Mouse (Mus musculus): Measurements from ENCODE around the gene Sel1l. TPM values are rescaled to one million over a fixed set of nuclear protein-coding genes. Genes with fewer than 3 reads are reported as not detected.
A peak's percentile ranks its signal among the peaks of the same experiment; 100 is the strongest.

Gene Sel1l
- polyA plus RNA-seq, 1 experiment from 2014 or later = 66.7 TPM

DNA sequence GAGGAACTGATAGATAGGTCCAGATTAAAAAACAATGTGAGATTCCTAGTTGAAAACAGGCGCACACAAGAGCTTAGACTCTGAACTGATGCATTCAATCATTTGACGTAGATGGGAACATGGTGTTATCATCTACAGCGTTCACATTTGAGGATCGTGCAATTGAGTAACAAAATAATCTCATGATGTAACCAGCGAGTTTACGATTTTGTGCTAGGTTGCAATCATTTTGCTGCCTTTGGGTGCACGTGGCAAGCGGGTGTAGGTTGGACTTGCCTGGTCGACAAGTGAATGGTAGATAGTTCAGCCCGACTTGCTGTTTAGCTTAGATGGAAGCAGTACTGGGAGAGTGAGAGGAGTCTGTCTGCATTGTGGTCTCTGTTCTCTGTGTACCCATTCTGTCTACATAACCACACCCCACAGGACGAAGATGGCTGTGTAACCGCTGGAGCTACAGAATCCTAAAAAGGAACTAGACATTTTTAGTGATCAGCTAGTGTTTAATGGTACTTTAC lies 49.1 kb downstream of the Sel1l start:
- no peak overlapping the region for H3K4me3 ChIP-seq (replicated peaks; ENCODE audit: low read depth, low read length)
- no peaks in the 10 kb centered on the region for H3K9me3 ChIP-seq (replicated peaks; ENCODE audit: low read length)
- no peaks in the 10 kb centered on the region for H3K27me3 ChIP-seq (ENCODE audit: insufficient read depth, low read length)
- TF ChIP-seq CTCF (IDR thresholded peaks at IDR 0.05; ENCODE audit: low read depth) = no peak
- 75% methylated on average over 12 of the region's 12 CpGs for WGBS
- no peaks in the 10 kb centered on the region for H3K4me1 ChIP-seq (replicated peaks; ENCODE audit: insufficient read depth, low read length)
- H3K36me3 ChIP-seq (ENCODE audit: insufficient read depth, low read length) = no peaks in the 10 kb centered on the region
- no peak overlapping the region for H3K27ac ChIP-seq
- DNase-seq (ENCODE audit: low spot score) (no peak), ATAC-seq (replicated peaks; ENCODE audit: low FRiP score, low read depth) (no peak)
- H3K9ac ChIP-seq (ENCODE audit: low read depth, low read length) = no peak overlapping the region
- no peak overlapping the region for H3K4me2 ChIP-seq (ENCODE audit: low read length)

DNA sequence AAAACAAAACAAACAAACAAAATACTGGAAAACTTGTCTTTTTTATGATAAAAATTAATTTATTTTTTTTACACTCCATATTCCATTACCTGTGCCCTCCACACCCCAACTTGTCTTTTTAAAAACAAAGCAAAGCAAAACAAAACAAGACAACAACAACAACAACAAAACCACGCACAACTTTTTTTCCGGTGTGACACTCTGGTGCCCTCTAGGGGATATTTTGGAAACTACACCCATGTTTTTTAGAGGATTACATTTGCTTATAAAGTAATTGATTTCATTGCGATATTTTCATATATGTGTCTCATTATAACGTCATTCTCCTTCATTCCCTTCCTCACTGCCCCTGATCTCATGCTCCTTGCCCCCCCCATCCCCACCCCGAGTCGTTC lies 49.6 kb downstream of the Sel1l start:
- Histone ChIP-seq H3K9ac (ENCODE audit: low read depth, low read length) (no peak overlapping the region), H3K9me3 (replicated peaks; ENCODE audit: low read length) (no peaks in the 10 kb centered on the region), H3K4me3 (replicated peaks; ENCODE audit: low read depth, low read length) (no peak overlapping the region), H3K4me1 (replicated peaks; ENCODE audit: insufficient read depth, low read length) (no peaks in the 10 kb centered on the region), H3K27ac (no peak overlapping the region), H3K36me3 (ENCODE audit: insufficient read depth, low read length) (no peaks in the 10 kb centered on the region), H3K4me2 (ENCODE audit: low read length) (no peak overlapping the region), H3K27me3 (ENCODE audit: insufficient read depth, low read length) (no peaks in the 10 kb centered on the region)
- WGBS = 19% methylated on average over 6 of the region's 6 CpGs
- TF ChIP-seq CTCF (IDR thresholded peaks at IDR 0.05; ENCODE audit: low read depth) = peak; percentile 93
- ATAC-seq (replicated peaks; ENCODE audit: low FRiP score, low read depth) (no peak), DNase-seq (ENCODE audit: low spot score) (peak; percentile 32)

DNA sequence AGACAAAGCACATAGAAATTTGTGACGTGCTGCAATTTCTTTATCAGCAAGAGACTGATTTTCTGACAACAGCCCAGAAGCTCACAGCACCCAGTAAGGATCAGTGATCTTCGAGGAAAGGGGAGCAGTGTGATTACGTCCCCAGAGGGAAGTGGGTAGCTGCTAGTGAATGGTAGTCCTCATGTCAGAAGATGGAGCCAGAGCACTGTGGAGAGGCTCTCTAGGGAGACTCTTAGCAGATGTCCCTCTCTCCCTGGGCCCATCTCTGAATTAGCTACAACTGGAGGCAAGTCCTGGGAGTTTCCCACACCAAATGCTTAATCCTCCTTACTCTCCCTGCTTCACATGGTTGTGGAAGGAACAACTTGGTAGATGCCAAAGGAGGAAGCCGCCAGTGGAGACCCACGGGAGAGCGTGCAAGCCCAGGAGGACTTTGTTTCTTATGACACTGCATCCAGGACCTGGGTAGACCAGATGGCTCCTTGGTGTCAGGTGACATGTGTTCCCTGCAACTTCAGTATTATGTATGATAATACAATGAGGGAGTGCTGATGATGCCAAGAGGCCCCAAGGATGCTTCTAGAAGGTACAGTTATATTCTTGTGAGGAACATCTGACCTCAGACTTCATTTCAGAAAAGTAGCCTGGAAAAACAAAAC lies 50.1 kb downstream of the Sel1l start:
- H3K4me3 ChIP-seq (replicated peaks; ENCODE audit: low read depth, low read length) = no peak overlapping the region
- DNase-seq (ENCODE audit: low spot score) (peak; percentile 20), ATAC-seq (replicated peaks; ENCODE audit: low FRiP score, low read depth) (peak; percentile 70)
- no peaks in the 10 kb centered on the region for H3K4me1 ChIP-seq (replicated peaks; ENCODE audit: insufficient read depth, low read length)
- no peaks in the 10 kb centered on the region for H3K36me3 ChIP-seq (ENCODE audit: insufficient read depth, low read length)
- no peaks in the 10 kb centered on the region for H3K27me3 ChIP-seq (ENCODE audit: insufficient read depth, low read length)
- no peak for TF ChIP-seq CTCF (IDR thresholded peaks at IDR 0.05; ENCODE audit: low read depth)
- H3K27ac ChIP-seq = no peak overlapping the region
- H3K9ac ChIP-seq (ENCODE audit: low read depth, low read length) = no peak overlapping the region
- 85% methylated on average over 6 of the region's 6 CpGs for WGBS
- H3K9me3 ChIP-seq (replicated peaks; ENCODE audit: low read length) = no peaks in the 10 kb centered on the region
- H3K4me2 ChIP-seq (ENCODE audit: low read length) = no peak overlapping the region

DNA sequence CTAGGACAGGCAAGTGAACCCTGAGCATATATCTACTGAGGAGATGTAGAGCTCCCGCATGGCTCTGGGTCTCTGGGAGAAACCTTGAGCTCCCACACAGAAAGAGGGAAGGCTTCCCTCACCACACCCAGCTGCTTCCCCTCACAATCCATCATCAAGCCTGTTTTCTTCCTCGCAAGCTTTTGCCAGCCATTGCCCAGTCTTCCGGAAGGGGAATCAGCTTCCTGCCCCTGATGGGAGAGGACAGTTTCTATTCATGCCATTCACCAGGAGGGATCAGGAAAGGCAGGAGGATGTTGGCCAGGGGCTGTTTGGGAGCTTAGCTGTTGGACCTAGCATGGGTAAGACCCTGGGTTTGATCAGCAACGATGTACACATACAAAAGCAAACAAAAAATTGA lies 52.2 kb downstream of the Sel1l start:
- H3K4me3 ChIP-seq (replicated peaks; ENCODE audit: low read depth, low read length) = no peak overlapping the region
- WGBS = 65% methylated on average over 4 of the region's 4 CpGs
- H3K9ac ChIP-seq (ENCODE audit: low read depth, low read length) = no peak overlapping the region
- TF ChIP-seq CTCF (IDR thresholded peaks at IDR 0.05; ENCODE audit: low read depth) = no peak
- DNase-seq (ENCODE audit: low spot score) = peak; percentile 36
- no peaks in the 10 kb centered on the region for H3K27me3 ChIP-seq (ENCODE audit: insufficient read depth, low read length)
- no peaks in the 10 kb centered on the region for H3K36me3 ChIP-seq (ENCODE audit: insufficient read depth, low read length)
- no peaks in the 10 kb centered on the region for H3K9me3 ChIP-seq (replicated peaks; ENCODE audit: low read length)
- no peak overlapping the region for H3K27ac ChIP-seq
- no peaks in the 10 kb centered on the region for H3K4me1 ChIP-seq (replicated peaks; ENCODE audit: insufficient read depth, low read length)
- no peak overlapping the region for H3K4me2 ChIP-seq (ENCODE audit: low read length)
- ATAC-seq (replicated peaks; ENCODE audit: low FRiP score, low read depth) = no peak

DNA sequence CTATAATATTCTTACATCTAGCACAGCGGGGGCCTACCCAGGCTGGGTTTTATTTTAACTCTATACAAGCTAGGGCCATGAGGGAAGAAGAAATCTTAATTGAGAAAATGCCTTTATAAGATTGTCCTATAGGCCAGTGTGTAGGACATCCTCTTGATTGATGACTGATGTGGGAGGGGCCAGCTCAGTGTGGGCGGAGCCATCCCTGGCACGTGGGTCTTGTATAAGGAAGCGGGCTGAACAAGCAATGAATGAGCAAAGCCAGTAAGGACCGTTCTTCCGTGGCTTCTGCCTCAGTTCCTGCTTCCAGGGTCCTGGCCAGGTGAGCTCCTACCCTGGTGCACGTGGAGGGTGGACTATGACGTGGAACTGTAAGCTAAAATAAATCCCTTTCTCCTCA lies 55.7 kb downstream of the Sel1l start:
- H3K27ac ChIP-seq = no peak overlapping the region
- H3K27me3 ChIP-seq (ENCODE audit: insufficient read depth, low read length) = no peaks in the 10 kb centered on the region
- H3K9ac ChIP-seq (ENCODE audit: low read depth, low read length) = no peak overlapping the region
- no peaks in the 10 kb centered on the region for H3K4me1 ChIP-seq (replicated peaks; ENCODE audit: insufficient read depth, low read length)
- DNase-seq (ENCODE audit: low spot score) (no peak), ATAC-seq (replicated peaks; ENCODE audit: low FRiP score, low read depth) (no peak)
- TF ChIP-seq CTCF (IDR thresholded peaks at IDR 0.05; ENCODE audit: low read depth) = no peak
- no peaks in the 10 kb centered on the region for H3K36me3 ChIP-seq (ENCODE audit: insufficient read depth, low read length)
- no peak overlapping the region for H3K4me2 ChIP-seq (ENCODE audit: low read length)
- 77% methylated on average over 8 of the region's 8 CpGs for WGBS
- no peaks in the 10 kb centered on the region for H3K9me3 ChIP-seq (replicated peaks; ENCODE audit: low read length)
- no peak overlapping the region for H3K4me3 ChIP-seq (replicated peaks; ENCODE audit: low read depth, low read length)

DNA sequence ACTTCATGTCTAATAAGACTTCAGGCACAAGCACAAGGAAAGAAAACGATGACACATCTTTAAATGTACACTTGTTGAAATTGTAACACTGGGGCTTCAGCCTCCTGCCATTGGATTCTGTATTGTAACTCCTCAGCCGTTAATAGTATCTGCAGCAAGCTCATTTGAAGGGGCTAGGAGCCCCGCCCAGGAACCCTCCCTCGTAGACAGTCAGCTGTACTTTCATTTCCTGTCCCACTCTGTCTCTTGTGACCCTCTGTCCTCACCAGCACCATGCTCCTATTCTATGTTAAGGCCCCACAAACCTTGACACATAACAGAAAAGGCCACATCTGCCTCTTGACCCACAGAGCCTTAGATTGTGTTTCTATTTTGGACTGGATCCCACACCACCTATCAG lies 57.1 kb downstream of the Sel1l start:
- TF ChIP-seq CTCF (IDR thresholded peaks at IDR 0.05; ENCODE audit: low read depth) = no peak
- ATAC-seq (replicated peaks; ENCODE audit: low FRiP score, low read depth) (no peak), DNase-seq (ENCODE audit: low spot score) (no peak)
- H3K4me2 ChIP-seq (ENCODE audit: low read length) = no peak overlapping the region
- H3K9ac ChIP-seq (ENCODE audit: low read depth, low read length) = no peak overlapping the region
- H3K4me3 ChIP-seq (replicated peaks; ENCODE audit: low read depth, low read length) = no peak overlapping the region
- no peaks in the 10 kb centered on the region for H3K9me3 ChIP-seq (replicated peaks; ENCODE audit: low read length)
- H3K36me3 ChIP-seq (ENCODE audit: insufficient read depth, low read length) = no peaks in the 10 kb centered on the region
- WGBS = 52% methylated on average over 4 of the region's 4 CpGs
- H3K27ac ChIP-seq = no peak overlapping the region
- H3K4me1 ChIP-seq (replicated peaks; ENCODE audit: insufficient read depth, low read length) = no peaks in the 10 kb centered on the region
- H3K27me3 ChIP-seq (ENCODE audit: insufficient read depth, low read length) = no peaks in the 10 kb centered on the region

DNA sequence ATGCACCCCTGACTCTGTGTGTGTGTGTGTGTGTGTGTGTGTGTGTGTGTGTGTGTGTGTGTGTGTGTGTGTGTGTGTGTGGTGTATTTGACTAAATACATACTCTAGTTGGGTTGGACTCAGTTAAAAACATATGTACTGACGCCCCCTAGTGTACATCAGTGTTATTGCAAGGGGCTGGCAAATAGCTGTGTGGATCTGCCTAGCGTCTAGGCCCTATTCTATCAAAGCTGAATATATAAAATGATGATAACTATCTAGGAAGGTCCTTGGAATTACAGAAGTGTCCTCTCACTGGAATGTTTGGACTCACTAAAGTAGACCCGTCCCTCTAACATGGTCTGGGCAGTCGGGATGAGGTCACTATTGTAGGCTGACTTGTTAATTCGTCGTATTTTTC lies 59.2 kb downstream of the Sel1l start:
- ATAC-seq (replicated peaks; ENCODE audit: low FRiP score, low read depth) (0 out of 2 replicates have a peak, but pooled peaks have one; percentile 21), DNase-seq (ENCODE audit: low spot score) (peak; percentile 67)
- peak; percentile 75 for TF ChIP-seq CTCF (IDR thresholded peaks at IDR 0.05; ENCODE audit: low read depth)
- Histone ChIP-seq H3K9ac (ENCODE audit: low read depth, low read length) (no peak overlapping the region), H3K4me3 (replicated peaks; ENCODE audit: low read depth, low read length) (no peak overlapping the region), H3K4me2 (ENCODE audit: low read length) (no peak overlapping the region), H3K27ac (no peak overlapping the region), H3K36me3 (ENCODE audit: insufficient read depth, low read length) (no peaks in the 10 kb centered on the region), H3K4me1 (replicated peaks; ENCODE audit: insufficient read depth, low read length) (no peaks in the 10 kb centered on the region), H3K27me3 (ENCODE audit: insufficient read depth, low read length) (no peaks in the 10 kb centered on the region), H3K9me3 (replicated peaks; ENCODE audit: low read length) (no peaks in the 10 kb centered on the region)
- 57% methylated on average over 6 of the region's 6 CpGs for WGBS
